Mouse (Mus musculus) liver, adult (tissue): ENCODE results near the gene Rnf216.

Source experiments
- GATA4 ChIP-seq: IDR thresholded peaks from 2 replicates; pipeline ENCODE4 v1.6.1; 2014; ENCODE audit warnings: mild to moderate bottlenecking, low read length; ENCODE audit not compliant: insufficient replicate concordance

The Rnf216 gene

GRCm38 (mm10) chr5:143124805-143125378 is 12.1 kb upstream of the Rnf216 start:
- no peak for TF ChIP-seq GATA4

GRCm38 (mm10) chr5:143122673-143123072 is 9.9 kb upstream of the Rnf216 start:
- no peak for TF ChIP-seq GATA4

- no peak for TF ChIP-seq GATA4
Observed at GRCm38 (mm10) chr5:143122125-143122524, 9.3 kb upstream of the Rnf216 start.

- no peak for TF ChIP-seq GATA4
Observed at GRCm38 (mm10) chr5:143106842-143107241, 6.0 kb downstream of the Rnf216 start.

GRCm38 (mm10) chr5:143103231-143103630 is 9.6 kb downstream of the Rnf216 start:
- no peak for TF ChIP-seq GATA4

GRCm38 (mm10) chr5:143101626-143102025 is 11.2 kb downstream of the Rnf216 start:
- TF ChIP-seq GATA4 = no peak

GRCm38 (mm10) chr5:143095256-143095655 is 17.5 kb downstream of the Rnf216 start:
- no peak for TF ChIP-seq GATA4

- TF ChIP-seq GATA4 = no peak
Observed at GRCm38 (mm10) chr5:143092891-143093290, 19.9 kb downstream of the Rnf216 start.

GRCm38 (mm10) chr5:143084898-143085297 is 27.9 kb downstream of the Rnf216 start:
- TF ChIP-seq GATA4 = no peak

GRCm38 (mm10) chr5:143079806-143080205 is 33.0 kb downstream of the Rnf216 start:
- no peak for TF ChIP-seq GATA4

- TF ChIP-seq GATA4 = no peak
Observed at GRCm38 (mm10) chr5:143076603-143077143, 36.1 kb downstream of the Rnf216 start.

GRCm38 (mm10) chr5:143075987-143076386 is 36.8 kb downstream of the Rnf216 start:
- no peak for TF ChIP-seq GATA4

GRCm38 (mm10) chr5:143069048-143069447 is 43.7 kb downstream of the Rnf216 start:
- no peak for TF ChIP-seq GATA4

- TF ChIP-seq GATA4 = no peak
Observed at GRCm38 (mm10) chr5:143068382-143068781, 44.4 kb downstream of the Rnf216 start.

GRCm38 (mm10) chr5:143066551-143066958 is 46.2 kb downstream of the Rnf216 start:
- no peak for TF ChIP-seq GATA4

- no peak for TF ChIP-seq GATA4
Observed at GRCm38 (mm10) chr5:143066096-143066495, 46.7 kb downstream of the Rnf216 start.

GRCm38 (mm10) chr5:143065230-143065629 is 47.6 kb downstream of the Rnf216 start:
- no peak for TF ChIP-seq GATA4
